Mouse (Mus musculus) mature B cell (primary cell): ENCODE measurements around the gene Dock1.

Source experiments
- in situ Hi-C: fragments of 300-500 bp; cut with MboI; formaldehyde crosslinking; loops from 2 replicates; pipeline ENCODE4 v1.14.3; 2019

Gene Dock1

GRCm38 (mm10) chr7:135059562-135059961 lies 389.1 kb downstream of the Dock1 start:
- in situ Hi-C loops, result no loop called here

DNA sequence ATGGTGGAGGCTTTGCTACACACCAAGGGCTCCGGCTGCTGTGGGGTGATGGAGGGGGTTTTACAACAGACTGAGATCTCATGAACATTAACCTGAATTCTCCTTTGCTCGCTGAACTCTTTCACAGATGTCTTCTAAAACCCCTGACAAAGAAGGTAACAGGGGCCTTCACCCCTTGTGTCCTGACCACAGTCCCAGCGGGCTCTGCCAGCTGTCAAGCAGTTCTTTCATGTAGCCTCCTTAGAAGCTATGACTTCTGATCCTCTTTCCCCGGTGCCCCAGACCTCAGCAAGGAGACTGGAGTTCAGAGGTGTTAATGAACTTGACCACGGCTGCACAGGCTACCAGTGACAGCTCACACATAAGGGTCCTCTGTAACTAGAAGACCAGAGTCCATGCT lies 393.4 kb downstream of the Dock1 start:
- in situ Hi-C loops, result no loop called here

- in situ Hi-C loops, result no loop called here
Observed at GRCm38 (mm10) chr7:135065301-135065700, 394.8 kb downstream of the Dock1 start.

DNA sequence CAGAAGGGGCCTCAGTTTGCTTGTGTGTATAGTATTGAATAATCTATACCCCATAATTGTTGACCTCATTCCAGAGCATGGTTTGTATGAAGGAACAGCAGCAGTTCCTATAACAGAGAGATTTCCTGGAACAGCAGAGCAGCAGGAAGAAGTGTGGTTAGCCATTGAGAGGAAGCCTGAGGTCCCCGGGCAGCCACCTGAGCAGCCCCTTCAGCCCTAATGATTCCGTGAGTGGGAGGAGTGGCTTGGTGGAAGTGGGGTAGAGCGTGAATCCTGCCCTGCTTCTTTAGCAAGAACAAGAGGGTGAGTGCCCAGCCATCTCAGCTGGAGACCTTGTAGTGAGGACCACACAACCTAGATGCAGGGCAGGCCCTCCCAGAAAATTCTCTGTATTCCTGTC lies 398.4 kb downstream of the Dock1 start:
- in situ Hi-C loops, result no loop called here

DNA sequence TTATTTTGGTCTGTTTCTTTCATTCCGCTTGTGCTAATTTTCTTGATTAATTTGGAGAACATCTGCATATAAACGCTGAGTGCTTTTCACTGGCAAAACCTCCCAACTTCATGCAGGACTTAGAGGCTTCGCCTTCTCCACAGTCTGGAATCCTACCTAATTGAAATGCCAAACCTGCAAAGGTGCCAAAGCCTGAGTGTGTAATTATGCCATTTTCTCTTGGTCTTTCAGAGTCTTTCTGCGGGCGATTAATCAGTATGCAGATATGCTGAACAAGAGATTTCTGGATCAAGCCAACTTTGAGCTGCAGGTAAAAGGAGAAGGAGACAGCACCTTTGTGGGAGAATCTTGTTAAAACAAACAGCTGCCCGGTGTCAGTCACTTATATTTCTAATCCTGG lies 406.4 kb downstream of the Dock1 start:
- in situ Hi-C loops, result no loop called here

GRCm38 (mm10) chr7:135077340-135077739 lies 406.9 kb downstream of the Dock1 start:
- in situ Hi-C loops, result no loop called here

DNA sequence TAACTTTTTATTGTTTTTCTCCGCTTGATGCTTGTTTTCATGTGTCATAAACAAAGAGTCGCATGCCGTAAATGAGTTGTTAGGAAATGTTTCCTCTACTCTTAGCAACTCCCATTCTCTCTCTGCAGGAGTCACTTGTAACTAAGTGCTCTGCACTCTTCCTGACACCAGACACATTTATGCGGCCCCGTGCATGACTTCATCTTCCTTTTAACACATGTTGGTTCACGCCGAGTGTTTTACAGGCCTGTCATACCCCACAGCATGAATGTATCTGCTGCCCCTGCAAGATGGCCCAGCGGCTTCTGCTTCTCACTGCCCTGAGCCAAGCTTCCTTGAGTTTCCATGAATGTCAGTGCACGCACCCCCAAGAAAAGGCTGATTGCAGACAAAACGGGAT lies 407.4 kb downstream of the Dock1 start:
- in situ Hi-C loops, result no loop called here

GRCm38 (mm10) chr7:135083421-135083820 lies 413.0 kb downstream of the Dock1 start:
- in situ Hi-C loops, result no loop called here

GRCm38 (mm10) chr7:135084069-135084468 lies 413.6 kb downstream of the Dock1 start:
- in situ Hi-C loops, result no loop called here

GRCm38 (mm10) chr7:135086556-135086955 lies 416.1 kb downstream of the Dock1 start:
- in situ Hi-C loops, result no loop called here

DNA sequence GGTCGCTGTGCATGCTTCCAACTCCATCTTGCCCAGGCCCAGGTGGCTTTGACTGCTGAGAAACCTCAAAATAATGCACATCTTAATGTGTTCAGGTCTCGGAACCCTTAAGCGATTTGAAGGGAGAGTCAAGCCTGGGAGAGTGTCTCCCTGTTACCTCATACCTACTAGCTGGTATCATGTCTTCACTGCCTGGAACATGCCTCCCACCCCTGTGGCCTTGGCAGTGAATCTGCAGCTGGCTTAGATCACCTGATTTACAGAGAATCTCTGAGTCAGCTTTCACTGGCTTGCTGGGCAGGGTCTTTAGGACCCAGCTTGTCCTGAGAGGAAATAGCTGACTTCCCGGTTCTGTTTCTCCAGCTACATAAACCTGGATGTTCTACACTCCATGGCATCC lies 419.2 kb downstream of the Dock1 start:
- in situ Hi-C loops, result no loop called here

- in situ Hi-C loops, result no loop called here
Observed at GRCm38 (mm10) chr7:135093851-135094250, 423.4 kb downstream of the Dock1 start.

DNA sequence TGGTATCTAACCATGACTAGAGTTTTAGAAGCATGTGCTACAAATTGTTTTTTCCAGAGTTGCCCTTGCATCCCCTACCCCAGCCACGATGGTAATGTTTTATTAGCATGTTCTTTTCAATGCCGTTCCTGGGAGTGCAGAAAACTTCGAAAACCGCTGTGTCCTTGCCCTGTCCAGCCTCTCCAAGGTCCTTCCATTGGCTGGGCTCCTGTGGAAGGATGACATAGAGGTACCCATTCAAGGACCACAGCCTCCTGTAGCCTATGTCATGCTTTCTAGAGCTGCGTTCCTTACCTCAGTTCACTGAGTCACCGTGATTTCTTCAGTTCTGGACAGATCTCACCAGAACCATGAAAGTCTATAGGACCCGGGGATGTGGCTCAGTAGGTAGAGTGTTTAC lies 431.5 kb downstream of the Dock1 start:
- in situ Hi-C loops, result no loop called here

DNA sequence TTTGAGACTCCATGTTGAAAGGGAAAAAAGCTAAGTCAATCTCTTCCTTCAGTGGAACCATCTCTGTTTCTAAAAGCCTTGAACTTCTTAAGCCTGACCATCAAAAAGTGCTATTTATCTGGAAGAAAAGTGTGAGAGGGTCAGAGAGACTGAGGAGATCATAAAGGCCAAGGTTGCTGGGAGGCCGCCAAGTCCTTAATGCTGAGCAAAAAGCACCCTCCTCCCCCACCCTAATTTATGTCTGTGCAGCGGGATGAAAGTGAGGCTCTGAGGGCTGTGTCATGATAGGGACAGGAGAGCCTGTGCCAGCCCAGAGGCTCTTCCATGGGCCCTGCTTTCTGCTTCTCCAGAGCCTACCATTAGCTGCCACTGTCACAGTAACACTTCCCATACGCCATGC lies 436.1 kb downstream of the Dock1 start:
- in situ Hi-C loops, result no loop called here

GRCm38 (mm10) chr7:135110307-135110706 lies 439.9 kb downstream of the Dock1 start:
- in situ Hi-C loops, result no loop called here

GRCm38 (mm10) chr7:135125296-135126065 lies 455.0 kb downstream of the Dock1 start:
- in situ Hi-C loops, result no loop called here

- in situ Hi-C loops, result no loop called here
Observed at GRCm38 (mm10) chr7:135132461-135132860, 462.0 kb downstream of the Dock1 start.

DNA sequence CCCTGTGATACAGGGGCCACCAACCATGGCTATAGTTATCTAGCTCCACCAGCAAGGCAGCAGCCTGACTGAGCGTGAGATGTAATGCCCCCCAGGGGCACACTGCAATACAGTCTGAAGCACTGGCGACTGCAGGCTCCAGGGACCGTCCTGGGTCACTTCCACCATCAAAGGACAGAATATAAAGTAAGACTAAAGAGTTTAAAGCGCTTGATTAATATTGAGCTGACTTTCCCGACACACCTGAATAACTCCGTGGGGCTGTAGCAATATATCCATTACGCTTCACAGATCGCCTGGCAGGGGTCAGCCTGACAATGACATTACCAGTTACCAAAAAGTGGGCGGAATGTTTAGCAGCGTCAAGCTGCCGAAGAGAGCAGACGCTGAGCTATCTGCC lies 464.2 kb downstream of the Dock1 start:
- in situ Hi-C loops, result no loop called here

DNA sequence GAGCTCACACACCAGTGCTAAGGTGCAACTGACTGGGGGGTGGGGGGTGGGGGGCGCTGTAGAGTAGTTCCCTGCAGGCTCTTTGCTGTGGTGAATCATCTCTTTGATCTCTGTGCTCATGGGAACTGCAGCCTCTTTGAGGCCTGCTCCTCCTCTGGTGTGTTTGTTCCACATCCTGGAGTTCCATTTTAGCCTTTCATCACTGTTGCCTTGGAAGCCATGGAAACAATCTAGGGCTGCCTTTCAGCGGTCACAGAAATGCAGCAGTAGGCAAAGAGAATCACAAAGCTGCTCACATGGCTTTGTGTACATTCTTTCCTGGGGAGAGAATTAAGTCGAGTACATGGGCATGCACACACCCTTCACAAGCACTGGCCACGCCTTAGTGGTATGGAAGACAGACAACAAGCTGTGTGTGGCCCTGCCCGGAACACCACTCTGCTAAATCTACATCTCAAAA lies 468.7 kb downstream of the Dock1 start:
- in situ Hi-C loops, result no loop called here

GRCm38 (mm10) chr7:135144731-135145130 lies 474.3 kb downstream of the Dock1 start:
- in situ Hi-C loops, result no loop called here

- in situ Hi-C loops, result no loop called here
Observed at GRCm38 (mm10) chr7:135150926-135151325, 480.5 kb downstream of the Dock1 start.

DNA sequence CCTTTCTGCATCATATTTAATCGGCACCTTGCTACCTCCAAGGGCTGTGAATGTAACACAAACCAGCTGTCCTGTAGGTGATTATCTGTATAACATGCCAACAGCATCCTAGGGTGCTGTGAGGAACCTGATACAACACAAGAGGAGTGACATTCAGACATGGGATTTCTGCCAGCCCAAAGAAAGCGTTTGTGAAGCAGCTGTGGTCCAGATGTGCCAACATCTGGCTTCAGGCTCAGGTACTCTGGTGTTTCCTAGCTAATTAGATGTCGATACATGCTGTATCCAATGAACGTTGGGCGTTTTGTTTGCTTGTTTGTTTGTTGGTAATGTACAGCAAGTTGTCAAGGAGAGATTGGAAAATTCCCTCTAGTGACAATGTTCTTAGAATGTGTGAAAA lies 487.1 kb downstream of the Dock1 start:
- in situ Hi-C loops, result no loop called here

DNA sequence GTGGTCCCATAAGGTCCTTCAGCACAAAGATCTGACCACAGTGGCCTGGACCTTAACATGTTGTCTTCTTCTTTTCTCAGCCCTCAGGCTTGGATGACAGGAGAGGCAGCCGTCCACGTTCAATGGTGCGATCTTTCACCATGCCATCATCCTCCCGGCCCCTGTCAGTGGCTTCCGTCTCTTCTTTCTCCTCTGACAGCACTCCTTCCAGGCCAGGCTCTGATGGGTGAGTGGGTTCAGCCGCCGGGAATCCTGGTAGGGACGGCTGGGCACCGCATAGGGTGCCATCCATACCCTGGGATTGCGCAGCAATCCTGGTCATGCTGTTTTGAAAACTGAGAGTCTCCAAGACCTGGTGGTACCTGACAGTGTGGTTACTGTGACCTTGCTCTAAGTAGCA lies 487.9 kb downstream of the Dock1 start:
- in situ Hi-C loops, result no loop called here

DNA sequence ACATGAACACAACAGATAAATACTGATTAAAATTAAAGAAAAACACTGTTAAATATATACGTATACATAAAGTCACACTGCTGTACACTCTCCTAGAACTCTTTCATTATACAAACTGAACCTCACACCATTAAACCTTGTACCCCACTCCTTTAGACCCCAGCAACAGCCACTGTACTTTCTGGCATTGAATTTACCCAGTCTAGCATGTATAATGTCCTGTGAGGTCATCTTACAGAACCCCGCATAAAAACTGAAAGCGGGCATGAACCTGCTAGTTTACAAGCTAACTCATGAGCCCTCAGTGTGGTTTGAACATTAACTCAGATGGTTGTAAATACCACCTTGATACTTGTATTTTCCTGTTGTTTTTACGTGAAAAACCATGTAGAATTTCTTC lies 489.2 kb downstream of the Dock1 start:
- in situ Hi-C loops, result no loop called here
